ENCODE assay signal across 24 mouse cellular contexts in genomic region chr12:70010356-70010755, GRCm38 (mm10). TPM values are rescaled to one million over a fixed set of nuclear protein-coding genes. Genes with fewer than 3 reads are reported as not detected.
DNase-seq lines count a peak whose midpoint lies in the region; ATAC-seq and TF ChIP-seq lines count a peak whose summit lies in the region.
"Had no signal": no experiment of that assay in that cellular context is flagged by ENCODE, and none has a peak within 500 bp of the region (broad histone marks: within the 10 kb centered on the region; RNA-seq: fewer than 3 reads in every experiment).

No protein-coding gene starts in this region.

- no peak for TF ChIP-seq RAD21 in MEL (IDR thresholded peaks at IDR 0.05; ENCODE audit: low read depth, low read length)

- no peak for TF ChIP-seq CTCF in forebrain, postnatal 0 days (IDR thresholded peaks at IDR 0.05; ENCODE audit: low read depth)
- no peak for TF ChIP-seq CTCF in MEL (IDR thresholded peaks at IDR 0.05 in 2 of 3, conservative IDR thresholded peaks at IDR 0.05 in 1 of 3; ENCODE audit: control insufficient read depth in 1 of 3, insufficient read depth in 1 of 3, low read depth in 2 of 3, low read length in 3 of 3, poor library complexity in 1 of 3, severe bottlenecking in 1 of 3)

- H3K9ac ChIP-seq in forebrain, postnatal 0 days: no peak overlapping the region
- no peak overlapping the region for H3K9ac ChIP-seq in forebrain, embryonic 12.5 days
- H3K9ac ChIP-seq in MEL (ENCODE audit: control insufficient read depth, low read depth, low read length, poor library complexity, severe bottlenecking): no peak overlapping the region
- H3K9ac ChIP-seq: embryonic facial prominence, embryonic 13.5 days; embryonic facial prominence, embryonic 15.5 days; forebrain, embryonic 13.5 days; forebrain, embryonic 15.5 days had no signal

- TF ChIP-seq EP300 in MEL (IDR thresholded peaks at IDR 0.05; ENCODE audit: low read depth in 1 of 2, low read length in 2 of 2): no peak

- H3K4me1 ChIP-seq in forebrain, postnatal 0 days (ENCODE audit: insufficient read depth): no peaks in the 10 kb centered on the region
- no peaks in the 10 kb centered on the region for H3K4me1 ChIP-seq in forebrain, embryonic 12.5 days
- no peaks in the 10 kb centered on the region for H3K4me1 ChIP-seq in MEL (ENCODE audit: control insufficient read depth in 1 of 2, insufficient read depth in 2 of 2, low read length in 2 of 2)
- H3K4me1 ChIP-seq: forebrain, embryonic 13.5 days; forebrain, embryonic 15.5 days had no signal

- H3K27ac ChIP-seq in forebrain, postnatal 0 days (ENCODE audit: low read depth, low read length): no peak overlapping the region
- no peak overlapping the region for H3K27ac ChIP-seq in forebrain, embryonic 12.5 days
- H3K27ac ChIP-seq in MEL (ENCODE audit: control insufficient read depth, low read depth, low read length): no peak overlapping the region
- H3K27ac ChIP-seq: embryonic facial prominence, embryonic 13.5 days; embryonic facial prominence, embryonic 15.5 days; forebrain, embryonic 10.5 days; forebrain, embryonic 13.5 days; forebrain, embryonic 15.5 days had no signal

- no peak for TF ChIP-seq POLR2A in MEL (IDR thresholded peaks at IDR 0.05; ENCODE audit: control insufficient read depth in 1 of 2, insufficient read depth in 1 of 2, low read depth in 1 of 2, low read length in 2 of 2, poor library complexity in 1 of 2)

- WGBS in forebrain, postnatal 0 days: 89% methylated on average over 4 of the region's 4 CpGs
- 96% methylated on average over 4 of the region's 4 CpGs for WGBS in forebrain, embryonic 12.5 days

- H3K79me2 ChIP-seq in MEL (ENCODE audit: control insufficient read depth, insufficient read depth, low read length, poor library complexity): no peaks in the 10 kb centered on the region

- intact Hi-C loops in gastrocnemius, postnatal 14 days (cut with DNase I; ENCODE audit: low total_unique reads): no loop called here

- no peaks in the 10 kb centered on the region for H3K27me3 ChIP-seq in forebrain, postnatal 0 days (ENCODE audit: insufficient read depth, low read length)
- H3K27me3 ChIP-seq in forebrain, embryonic 12.5 days: no peaks in the 10 kb centered on the region
- H3K27me3 ChIP-seq in MEL (ENCODE audit: control insufficient read depth in 1 of 2, insufficient read depth in 2 of 2, low read length in 2 of 2): no peaks in the 10 kb centered on the region
- no peaks in the 10 kb centered on the region for H3K27me3 ChIP-seq in splenic B cell, adult 2 months (ENCODE audit: control insufficient read depth, insufficient read depth, low read length, poor library complexity, severe bottlenecking)
- H3K27me3 ChIP-seq: embryonic facial prominence, embryonic 13.5 days; embryonic facial prominence, embryonic 15.5 days; forebrain, embryonic 13.5 days; forebrain, embryonic 15.5 days had no signal

- ATAC-seq in forebrain, postnatal 0 days: peak; percentile 23; the same call in 1 of the 2 replicates
- ATAC-seq in forebrain, embryonic 12.5 days (ENCODE audit: low FRiP score): no peak
- peak; percentile 63 for ATAC-seq in granulocyte monocyte progenitor cell, adult 5-6 weeks (replicated peaks; ENCODE audit: poor library complexity, severe bottlenecking)
- ATAC-seq: forebrain, embryonic 15.5 days had no signal

- DNase-seq in forebrain, postnatal 0 days: no peak
- DNase-seq in MEL (ENCODE audit: low read depth, low spot score): peak; percentile 8
- DNase-seq in splenic B cell, adult 2 months (ENCODE audit: low read depth, low spot score): peak; percentile 13
- no peak for DNase-seq in right cerebral cortex, postnatal 36 days (ENCODE audit: low spot score in 2 of 2)
- DNase-seq in gastrocnemius, postnatal 14 days: no peak
- no peak for DNase-seq in lung, postnatal 4 days
- DNase-seq: adrenal gland, adult 2 months; adrenal gland, postnatal 14 days; adrenal gland, postnatal 36 days; cerebellum, adult 11 months; cerebellum, adult 18-20 months; cerebellum, adult 8-10 months; cerebellum, adult 9-11 months; cerebellum, postnatal 14 days; cerebellum, postnatal 36 days; embryo, embryonic 11 days had no signal

- H3K4me3 ChIP-seq in forebrain, postnatal 0 days (ENCODE audit: low read depth, low read length): no peak overlapping the region
- H3K4me3 ChIP-seq in forebrain, embryonic 12.5 days (replicated peaks): no peak overlapping the region
- H3K4me3 ChIP-seq in MEL (ENCODE audit: control insufficient read depth in 1 of 2, insufficient read depth in 1 of 2, low read depth in 2 of 2, low read length in 2 of 2): no peak overlapping the region
- H3K4me3 ChIP-seq: embryonic facial prominence, embryonic 13.5 days; embryonic facial prominence, embryonic 15.5 days; erythroblast, embryonic 14.5 days; forebrain, embryonic 10.5 days; forebrain, embryonic 13.5 days; forebrain, embryonic 15.5 days had no signal

- H3K4me2 ChIP-seq in forebrain, postnatal 0 days (ENCODE audit: low read depth): no peak overlapping the region
- no peak overlapping the region for H3K4me2 ChIP-seq in forebrain, embryonic 12.5 days
- H3K4me2 ChIP-seq: embryonic facial prominence, embryonic 13.5 days; embryonic facial prominence, embryonic 15.5 days; forebrain, embryonic 13.5 days; forebrain, embryonic 15.5 days had no signal

- H3K9me3 ChIP-seq in forebrain, postnatal 0 days (ENCODE audit: low read length): no peaks in the 10 kb centered on the region
- H3K9me3 ChIP-seq in forebrain, embryonic 12.5 days: peaks cover 4% of the 10 kb centered on the region; the same call in 1 of the 2 replicates
- H3K9me3 ChIP-seq in MEL (replicated peaks; ENCODE audit: insufficient read depth, low read length): no peaks in the 10 kb centered on the region
- H3K9me3 ChIP-seq: forebrain, embryonic 15.5 days had no signal

- peaks cover 17% of the 10 kb centered on the region for H3K36me3 ChIP-seq in forebrain, postnatal 0 days (ENCODE audit: insufficient read depth)
- H3K36me3 ChIP-seq in forebrain, embryonic 12.5 days (replicated peaks): peaks cover 13% of the 10 kb centered on the region
- H3K36me3 ChIP-seq in MEL (ENCODE audit: control insufficient read depth in 1 of 2, insufficient read depth in 2 of 2, low read length in 2 of 2): peaks cover 0 to 2% of the 10 kb centered on the region in 2 experiments; a peak in 1 of 4 replicates
- peaks cover 4% of the 10 kb centered on the region; the same call in 1 of the 2 replicates for H3K36me3 ChIP-seq in splenic B cell, adult 2 months (ENCODE audit: control insufficient read depth, insufficient read depth, low read length, poor library complexity, severe bottlenecking)

TF ChIP-seq in MEL, 35 proteins besides CTCF, POLR2A, EP300 and RAD21:
- TF ChIP-seq CHD2 (IDR thresholded peaks at IDR 0.05; ENCODE audit: low read length) (no peak), SIN3A (IDR thresholded peaks at IDR 0.05; ENCODE audit: low read length) (no peak), MYC (IDR thresholded peaks at IDR 0.05; ENCODE audit: low read depth, low read length) (no peak), USF2 (IDR thresholded peaks at IDR 0.05; ENCODE audit: borderline replicate concordance in 1 of 2, insufficient read depth in 1 of 2, low read depth in 1 of 2, low read length in 2 of 2) (no peak)

RNA-seq across cellular contexts. Expression of gene Sav1, which starts 23.6 kb away (rescaled TPM):
- total RNA-seq in forebrain, postnatal 0 days (2014; rRNA removed): 19.9 and 21.7 TPM in 2 replicates
- polyA plus RNA-seq in forebrain, postnatal 0 days (2015; fragmentation: Nextera tagmentation; extraction: Ambion mirVana): 2.4 and 2.5 TPM in 2 replicates
- polyA plus RNA-seq in forebrain, embryonic 12.5 days (2016; fragmentation: Nextera tagmentation; extraction: Ambion mirVana): 6.3 and 8.0 TPM in 2 replicates
- total RNA-seq in MEL (2012; rRNA removed): 17.8 and 20.4 TPM in 2 replicates
- 10 to 100 TPM; 47.8 to 96.2 TPM for polyA plus RNA-seq in MEL (2012; ENCODE audit: insufficient read depth in 1 of 2, insufficient read length in 2 of 2, low read depth in 1 of 2, low replicate concordance in 2 of 2, missing spikeins in 1 of 2)
- 47.7 and 59.2 TPM in 2 replicates for total RNA-seq in granulocyte monocyte progenitor cell, adult 5-6 weeks (2014; fragmentation: Nextera tagmentation)
- 27.9 and 33.9 TPM in 2 replicates for total RNA-seq in granulocyte monocyte progenitor cell, adult 5-6 weeks (2017)
- 10 to 100 TPM; 27.9 to 31.0 TPM for total RNA-seq in gastrocnemius, postnatal 14 days (2021)

Comparison
In these comparisons a context has a peak if more than half of its experiments do, and no peak if none do; other contexts are left out.
1. DNase-seq: peak in MEL (single experiment) and splenic B cell, adult 2 months (single experiment); none in forebrain, postnatal 0 days (single experiment), right cerebral cortex, postnatal 36 days (0 of 2), gastrocnemius, postnatal 14 days (single experiment) and lung, postnatal 4 days (0 of 2).